Mouse (Mus musculus) lung, adult 10 weeks (tissue): Measurements from ENCODE around the gene Dctn3. TPM values are rescaled to one million over a fixed set of nuclear protein-coding genes. Genes with fewer than 3 reads are reported as not detected.

Experiments used
- polyA plus RNA-seq: library from polyadenylated mRNA; stranded (reverse); fragments of 350-450 nt; fragmentation: Illumina TruSeq; extraction: RNeasy Lipid Tissue Mini Kit (QIAGEN cat#74804); gene quantifications from one replicate; pipeline ENCODE4 v1.2.3, GENCODE M21; 2014; ENCODE audit warnings: low read depth, low replicate concordance; ENCODE audit not compliant: insufficient read depth

Gene Dctn3
- 75.4 TPM for polyA plus RNA-seq

DNA sequence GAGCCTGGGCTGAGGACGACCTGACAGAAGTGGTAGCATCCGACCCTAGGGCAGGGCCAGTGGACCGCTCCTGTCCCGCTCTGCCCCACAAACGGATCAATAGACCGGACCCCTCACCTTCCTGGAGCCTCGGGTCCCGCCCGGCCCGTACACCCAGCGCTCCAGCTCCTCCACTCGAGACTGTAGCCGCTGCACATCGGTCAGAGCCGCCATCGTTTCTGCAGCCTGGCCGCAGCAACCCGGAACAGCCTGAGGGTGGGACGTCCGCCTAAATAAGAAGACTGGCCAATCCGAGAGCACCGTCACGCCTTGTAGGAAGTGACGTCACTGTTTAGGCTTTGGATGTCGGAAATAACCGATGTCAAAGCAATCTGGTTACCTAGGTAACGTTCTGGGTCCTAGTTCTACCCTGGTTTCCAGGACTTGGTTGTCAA, at the start of gene Dctn3:
Dctn3 (minus strand) TSS at position 253 of the 434 bp plus-strand sequence.

DNA sequence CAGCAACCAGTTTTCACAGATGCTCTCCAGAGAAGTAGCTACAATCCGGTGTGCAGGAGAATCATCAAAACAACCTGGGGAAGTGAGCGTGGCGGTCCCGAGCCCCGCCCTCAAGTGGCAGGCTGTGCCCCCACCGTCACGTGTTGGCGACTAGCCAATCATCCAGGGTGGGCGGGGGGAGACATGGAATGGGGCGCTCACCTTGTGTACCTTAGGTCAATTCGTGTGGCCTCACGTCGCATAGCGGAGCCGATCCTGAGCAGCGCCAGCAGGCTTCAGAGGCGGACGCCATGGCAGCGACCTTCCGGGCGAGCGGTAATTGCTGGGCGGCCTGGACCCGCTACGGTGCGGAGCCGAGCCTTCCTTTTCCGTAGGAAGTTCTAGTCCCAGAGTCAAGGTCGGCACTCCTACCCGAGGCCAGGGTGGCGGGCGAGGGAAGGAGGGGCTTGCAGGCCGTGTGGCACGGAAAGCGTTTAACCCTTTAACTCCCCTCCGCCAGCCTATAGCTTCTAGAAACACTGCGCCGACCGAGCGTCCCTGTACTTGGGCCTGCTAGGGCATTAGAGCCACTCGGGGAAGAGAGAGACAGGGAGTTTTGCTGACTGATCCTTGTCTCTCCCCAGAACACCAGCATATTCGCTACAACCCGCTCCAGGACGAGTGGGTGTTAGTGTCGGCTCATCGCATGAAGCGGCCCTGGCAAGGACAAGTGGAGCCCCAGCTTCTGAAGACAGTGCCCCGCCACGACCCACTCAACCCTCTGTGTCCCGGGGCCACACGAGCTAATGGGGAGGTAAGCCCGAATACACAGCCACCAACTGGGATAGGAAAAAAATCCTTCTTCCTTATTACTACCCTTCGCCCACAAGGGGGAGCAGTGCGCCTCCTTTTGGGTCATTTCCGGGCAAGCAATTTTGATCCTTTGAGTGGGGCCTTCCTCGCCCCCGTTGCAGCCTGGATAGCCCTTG, 32.7 kb upstream of the Dctn3 start, which contains the start of gene Sigmar1:
Sigmar1 (minus strand) TSS at position 820 of the 968 bp plus-strand sequence.

DNA sequence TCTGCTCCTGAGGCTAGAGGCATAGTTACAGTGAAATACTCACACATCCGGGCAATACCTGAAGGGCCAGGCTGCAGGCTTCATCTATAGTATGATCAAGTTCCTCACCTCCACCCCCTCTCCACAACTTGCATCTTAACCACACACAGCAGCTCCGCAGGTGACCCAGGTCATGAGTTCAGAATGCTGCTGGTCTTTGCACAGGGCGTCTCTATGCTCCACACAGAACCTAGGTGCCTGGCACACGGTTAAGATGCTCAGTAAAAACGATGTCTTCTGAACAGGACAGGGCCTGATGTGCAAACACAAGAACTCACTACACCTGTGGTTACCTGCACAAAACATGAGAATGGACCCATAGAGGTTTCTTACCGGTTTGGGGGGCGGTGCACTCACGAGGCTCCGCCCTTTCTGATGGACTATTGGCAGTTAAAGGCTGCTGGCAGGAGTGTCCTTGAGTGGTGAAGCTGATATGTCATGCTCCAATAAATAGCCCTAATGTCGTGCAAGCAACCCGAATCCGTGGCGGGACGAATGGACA, 31.9 kb upstream of the Dctn3 start, which contains the start of gene Galt:
Galt (plus strand) TSS at position 432 of the 541 bp plus-strand sequence.

DNA sequence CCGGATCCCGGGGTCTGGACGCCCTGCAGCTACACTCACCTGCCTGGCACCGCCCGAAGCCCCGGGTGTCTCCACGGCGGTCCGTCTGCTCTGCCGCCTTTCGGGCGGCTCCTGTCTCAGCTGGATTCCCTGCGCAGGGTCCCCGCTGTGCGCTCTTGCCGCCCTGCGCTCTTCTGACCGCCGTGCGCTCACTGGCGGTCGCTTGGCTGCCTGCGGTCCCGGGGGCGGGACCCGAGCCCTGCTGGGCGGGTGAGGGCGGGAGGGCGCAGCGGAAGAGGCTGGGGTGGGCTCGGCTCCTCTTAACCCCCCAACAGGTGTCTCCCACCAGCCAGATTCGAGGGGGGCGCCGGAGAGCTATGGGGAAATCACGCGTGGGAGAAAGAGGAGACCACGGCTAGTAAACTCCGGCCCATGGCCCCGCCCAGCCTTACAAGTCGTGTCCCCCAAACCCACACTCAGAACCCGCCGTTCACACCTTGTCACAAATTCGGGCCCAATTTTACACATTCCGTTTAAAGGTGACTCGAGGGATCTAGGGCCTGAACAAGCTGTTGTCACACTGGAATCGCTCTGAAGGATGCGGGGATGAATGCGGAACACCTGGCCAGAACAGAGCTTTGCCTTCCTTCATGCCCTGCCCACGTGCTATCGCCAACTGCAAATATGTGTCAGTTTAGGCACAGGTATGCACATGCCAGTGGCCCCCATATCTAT, 8.2 kb upstream of the Dctn3 start, which contains the start of gene Arid3c:
Arid3c (minus strand) TSS at position 91 of the 714 bp plus-strand sequence.

DNA sequence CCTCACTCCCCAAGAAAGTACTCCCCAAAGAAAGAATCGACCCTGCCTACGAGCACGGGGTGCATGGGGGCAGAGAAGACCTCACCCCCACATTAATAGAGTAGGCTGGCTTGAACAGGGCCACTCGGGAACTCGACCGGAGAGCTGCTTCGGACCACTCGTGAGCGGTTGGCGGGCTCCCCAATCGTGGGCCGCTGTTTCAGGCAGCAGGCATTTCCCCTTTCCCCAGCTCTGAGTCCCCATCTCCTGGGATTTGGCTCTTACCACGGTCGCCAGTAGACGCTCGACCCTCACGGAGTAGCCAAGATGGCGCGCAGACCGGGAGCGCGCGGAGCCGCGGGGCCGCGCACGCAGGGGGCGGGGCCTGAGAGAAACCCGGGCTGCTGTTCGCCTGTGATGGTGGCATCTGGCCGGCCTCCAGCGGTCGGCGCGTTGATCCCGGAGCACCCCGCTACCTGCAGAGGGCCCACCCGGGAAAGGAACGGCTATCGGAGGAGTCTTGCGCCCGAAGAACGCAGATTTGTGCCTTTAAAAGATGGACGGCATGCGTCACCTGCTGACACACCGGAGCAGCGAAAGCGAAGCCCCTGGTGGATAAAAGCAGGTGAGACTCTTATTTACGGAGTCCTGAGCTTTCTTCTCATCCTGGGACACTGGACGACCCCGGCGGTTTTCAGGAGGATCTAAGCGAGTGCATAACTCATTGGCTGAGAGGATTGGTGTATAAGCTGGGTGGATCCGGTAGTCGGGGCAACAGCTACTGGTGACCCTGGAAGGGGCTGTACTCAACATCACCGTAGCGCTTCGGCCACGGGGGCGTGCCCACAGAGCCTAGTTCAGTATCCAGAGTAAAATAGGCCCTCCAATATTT, 9.5 kb downstream of the Dctn3 start, which contains the start of gene Rpp25l:
Rpp25l (minus strand) TSS at position 338 of the 871 bp plus-strand sequence.

DNA sequence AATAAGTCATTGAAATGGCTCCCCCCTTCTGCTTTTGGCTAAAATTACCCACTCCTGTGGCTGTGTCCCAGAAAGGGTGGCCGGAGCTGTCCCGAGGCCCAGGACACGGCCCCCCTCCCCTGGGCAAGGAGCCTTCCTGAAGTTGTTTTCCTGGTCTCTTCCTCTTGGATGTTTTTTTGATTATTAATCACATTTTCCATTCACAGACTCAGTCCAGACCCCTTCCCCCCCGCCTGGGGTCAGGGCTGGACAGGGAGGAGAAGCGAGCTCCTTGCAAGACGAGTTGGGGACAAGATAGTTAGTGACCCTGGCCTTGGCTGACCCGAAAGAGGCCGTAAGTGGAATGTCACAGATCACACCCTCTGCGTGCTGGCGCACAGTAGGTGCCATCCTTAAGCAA, 23.2 kb downstream of the Dctn3 start, which contains the start of gene Il11ra1:
Il11ra1 (plus strand) TSS at position 207 of the 400 bp plus-strand sequence.

DNA sequence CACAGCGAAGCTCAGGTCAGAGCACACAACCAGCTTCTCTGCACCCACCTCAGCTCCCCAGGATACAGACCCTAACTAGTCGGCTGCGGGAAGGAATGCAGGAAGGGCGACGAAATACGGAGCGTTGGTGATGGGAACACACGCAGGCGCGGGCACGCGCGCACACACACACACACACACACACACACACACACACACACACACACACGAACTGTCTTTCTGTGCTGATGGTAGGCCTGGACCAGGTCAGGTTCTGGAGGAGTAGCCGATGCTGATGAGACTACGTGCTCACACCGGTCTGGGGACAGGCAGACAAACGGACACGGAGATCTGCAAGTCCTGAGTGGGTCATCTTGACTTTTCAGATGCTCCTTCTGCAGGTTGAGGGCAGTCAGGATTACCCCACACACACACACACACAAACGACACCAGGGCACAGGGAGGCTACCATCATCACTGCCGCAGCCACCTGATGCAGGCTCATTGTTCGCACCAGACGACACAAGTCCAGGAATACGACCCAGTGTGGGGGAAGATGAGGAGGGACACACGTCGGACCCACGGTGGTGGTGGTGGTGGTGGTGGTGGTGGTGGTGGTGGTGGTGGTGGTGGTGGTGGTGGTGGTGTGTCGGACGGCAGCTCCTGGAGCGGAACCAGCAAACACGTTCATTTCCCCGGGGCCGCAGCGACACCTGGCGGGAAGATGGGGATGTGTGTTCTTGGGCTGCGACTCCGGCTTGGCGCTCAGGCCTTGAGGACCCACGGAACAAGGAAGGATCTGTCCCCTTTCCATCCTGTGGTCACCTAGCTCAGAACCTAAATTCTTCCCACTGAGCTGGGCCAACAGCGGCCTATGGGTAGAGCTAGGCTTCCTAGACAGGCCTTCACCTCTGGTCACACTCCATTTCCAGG, 25.8 kb downstream of the Dctn3 start, which contains the start of gene Cntfr:
Cntfr (minus strand) TSS at position 160 of the 912 bp plus-strand sequence.

Other genes with a start within 250 kb of the Dctn3 start
- 4.4 TPM for gene AI464131, start 220.1 kb downstream of the Dctn3 start, polyA plus RNA-seq
- 53.2 TPM for gene 1110017D15Rik, start 205.8 kb downstream of the Dctn3 start, polyA plus RNA-seq
- gene Fam219a, start 153.6 kb downstream of the Dctn3 start, polyA plus RNA-seq: 17.5 TPM
- gene Dnaic1, start 153.4 kb downstream of the Dctn3 start, polyA plus RNA-seq: 8.7 TPM
- 28.0 TPM for gene Enho, start 82.8 kb downstream of the Dctn3 start, polyA plus RNA-seq
- gene Cntfr, start 26.1 kb downstream of the Dctn3 start, polyA plus RNA-seq: 2.6 TPM
- gene Il11ra1, start 23.2 kb downstream of the Dctn3 start, polyA plus RNA-seq: 95.7 TPM
- gene Rpp25l, start 9.6 kb downstream of the Dctn3 start, polyA plus RNA-seq: 41.4 TPM
- not detected for gene Arid3c, start 8.0 kb upstream of the Dctn3 start, polyA plus RNA-seq
- gene Galt, start 32.1 kb upstream of the Dctn3 start, polyA plus RNA-seq: 25.0 TPM
- gene Sigmar1, start 33.0 kb upstream of the Dctn3 start, polyA plus RNA-seq: 29.9 TPM
- 27.6 TPM for gene Ccl27a, start 51.1 kb upstream of the Dctn3 start, polyA plus RNA-seq
- 46.0 TPM for gene Gm21541, start 180.4 kb upstream of the Dctn3 start, polyA plus RNA-seq
- gene Gm20878, start 218.4 kb upstream of the Dctn3 start, polyA plus RNA-seq: 3.1 TPM
- 0.52 TPM for gene Fam205a4, start 242.9 kb upstream of the Dctn3 start, polyA plus RNA-seq